Mouse (Mus musculus): Measurements from ENCODE around the gene Noct. TPM values are rescaled to one million over a fixed set of nuclear protein-coding genes. Genes with fewer than 3 reads are reported as not detected.

Noct gene
- polyA plus RNA-seq, 1 experiment from 2014 or later: 4.2 TPM

DNA sequence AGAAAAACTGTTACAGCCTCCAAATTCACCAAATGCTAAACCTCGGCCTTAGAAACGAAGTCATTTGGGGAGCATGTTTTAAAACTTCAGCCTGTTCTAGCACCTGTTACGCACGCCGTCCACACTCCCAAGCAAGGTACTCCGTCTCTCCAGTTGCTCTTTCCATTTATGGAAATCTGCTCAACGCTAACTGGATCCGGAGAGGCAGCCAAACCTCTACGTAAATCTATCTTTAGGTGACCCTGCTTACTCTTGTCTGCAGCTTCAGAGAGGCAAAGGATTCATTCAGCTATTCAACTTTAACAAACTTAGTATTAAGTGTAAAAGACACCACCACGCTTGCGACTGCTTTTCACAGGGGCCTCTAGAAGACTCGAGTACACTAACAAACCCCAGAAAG is 44.2 kb downstream of the Noct start:
- Histone ChIP-seq H3K9me3 (ENCODE audit: low read length) (no peaks in the 10 kb centered on the region), H3K36me3 (ENCODE audit: insufficient read depth, low read length) (no peaks in the 10 kb centered on the region), H3K27me3 (replicated peaks; ENCODE audit: insufficient read depth, low read length) (no peaks in the 10 kb centered on the region), H3K9ac (replicated peaks; ENCODE audit: low read depth) (no peak overlapping the region), H3K4me3 (ENCODE audit: low read depth, low read length) (no peak overlapping the region), H3K4me1 (ENCODE audit: insufficient read depth, low read depth, low read length) (peaks cover 10% of the 10 kb centered on the region; the same call in 1 of the 2 replicates), H3K27ac (ENCODE audit: low read length) (no peak overlapping the region), H3K4me2 (replicated peaks; ENCODE audit: low read depth, low read length) (no peak overlapping the region)
- WGBS: 68% methylated on average over 12 of the region's 12 CpGs
- ATAC-seq: no peak
- no peak for TF ChIP-seq CTCF (IDR thresholded peaks at IDR 0.05)
- no peak for TF ChIP-seq EP300 (IDR thresholded peaks at IDR 0.05)
- DNase-seq (ENCODE audit: low spot score): no peak

DNA sequence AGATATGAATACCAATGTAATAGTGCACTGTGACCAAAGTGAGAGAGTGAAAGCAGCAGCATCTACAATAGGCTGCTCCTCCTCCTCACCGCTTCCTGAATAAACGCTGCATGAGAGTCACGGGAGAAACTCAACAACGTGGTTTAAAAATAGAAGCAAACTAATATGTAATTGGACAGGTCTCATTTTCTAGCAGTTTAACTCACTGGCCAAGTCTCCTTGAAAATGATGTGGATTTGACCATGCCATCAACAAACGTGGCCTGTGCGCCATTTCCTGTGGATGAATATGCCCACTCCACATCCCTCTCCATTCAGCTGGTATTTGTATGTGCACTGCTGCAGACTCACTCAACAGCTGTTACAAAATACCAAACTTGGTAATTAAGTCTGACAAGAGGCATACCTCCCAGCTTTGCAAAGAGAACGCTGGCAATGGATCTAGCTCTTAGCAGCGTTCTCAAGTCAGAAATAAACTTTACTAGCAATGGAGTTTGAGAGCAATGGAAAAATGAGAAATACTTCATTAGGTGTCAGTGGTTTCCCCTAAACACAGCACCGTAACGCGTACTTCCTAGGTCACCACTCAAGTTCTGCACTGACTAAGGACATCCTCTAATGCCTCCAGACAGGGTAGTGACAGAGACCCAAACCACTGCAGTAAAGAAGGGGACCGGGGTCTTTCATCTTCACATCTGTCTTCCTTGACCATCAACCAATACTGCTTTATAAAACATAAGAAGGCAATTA is 46.0 kb downstream of the Noct start:
- H3K9ac ChIP-seq (replicated peaks; ENCODE audit: low read depth): no peak overlapping the region
- DNase-seq (ENCODE audit: low spot score): peak; percentile 80
- no peaks in the 10 kb centered on the region for H3K9me3 ChIP-seq (ENCODE audit: low read length)
- TF ChIP-seq CTCF (IDR thresholded peaks at IDR 0.05) (no peak), EP300 (IDR thresholded peaks at IDR 0.05) (peak; percentile 76)
- peak overlapping the region; percentile 69 for H3K27ac ChIP-seq (ENCODE audit: low read length)
- no peaks in the 10 kb centered on the region for H3K27me3 ChIP-seq (replicated peaks; ENCODE audit: insufficient read depth, low read length)
- H3K36me3 ChIP-seq (ENCODE audit: insufficient read depth, low read length): no peaks in the 10 kb centered on the region
- 28% methylated on average over 12 of the region's 12 CpGs for WGBS
- ATAC-seq: peak; percentile 95
- peak overlapping the region; percentile 22; the same call in 1 of the 2 replicates for H3K4me2 ChIP-seq (replicated peaks; ENCODE audit: low read depth, low read length)
- H3K4me1 ChIP-seq (ENCODE audit: insufficient read depth, low read depth, low read length): peaks cover 14% of the 10 kb centered on the region; the same call in 1 of the 2 replicates
- H3K4me3 ChIP-seq (ENCODE audit: low read depth, low read length): no peak overlapping the region

DNA sequence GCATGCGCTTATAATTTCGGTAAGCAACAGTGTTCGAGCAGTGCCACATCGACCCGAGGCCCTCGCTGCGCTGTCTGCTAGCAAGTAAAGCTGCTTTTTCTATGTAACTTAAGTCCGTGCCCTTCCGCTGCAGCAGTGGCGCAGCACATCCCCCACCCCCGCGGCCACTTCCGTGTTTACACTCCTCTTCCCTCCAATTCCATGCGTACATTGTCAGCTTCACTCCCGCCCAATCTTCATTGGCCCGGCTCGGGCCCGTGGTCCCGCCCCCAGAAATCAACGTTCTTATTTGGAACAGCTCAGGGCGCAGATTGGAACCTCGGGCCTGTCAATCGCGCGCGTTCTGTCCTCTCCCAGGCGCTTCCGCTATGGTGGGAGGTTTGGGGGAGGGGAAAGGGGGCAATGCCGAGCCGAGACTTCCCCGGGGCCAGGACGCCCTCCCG is 51.7 kb downstream of the Noct start:
- Histone ChIP-seq H3K27me3 (replicated peaks; ENCODE audit: insufficient read depth, low read length) (no peaks in the 10 kb centered on the region), H3K9me3 (ENCODE audit: low read length) (no peaks in the 10 kb centered on the region), H3K4me1 (ENCODE audit: insufficient read depth, low read depth, low read length) (peaks cover 10% of the 10 kb centered on the region; the same call in 1 of the 2 replicates), H3K9ac (replicated peaks; ENCODE audit: low read depth) (peak overlapping the region; percentile 94), H3K4me3 (ENCODE audit: low read depth, low read length) (peak overlapping the region; percentile 99), H3K27ac (ENCODE audit: low read length) (peak overlapping the region; percentile 99), H3K36me3 (ENCODE audit: insufficient read depth, low read length) (no peaks in the 10 kb centered on the region), H3K4me2 (replicated peaks; ENCODE audit: low read depth, low read length) (peak overlapping the region; percentile 62)
- peak; percentile 73; the same call in 1 of the 2 replicates for TF ChIP-seq EP300 (IDR thresholded peaks at IDR 0.05)
- TF ChIP-seq CTCF (IDR thresholded peaks at IDR 0.05): no peak
- DNase-seq (ENCODE audit: low spot score): peak; percentile 100
- peak; percentile 96 for ATAC-seq
- WGBS: 0% methylated on average over 31 of the region's 33 CpGs

DNA sequence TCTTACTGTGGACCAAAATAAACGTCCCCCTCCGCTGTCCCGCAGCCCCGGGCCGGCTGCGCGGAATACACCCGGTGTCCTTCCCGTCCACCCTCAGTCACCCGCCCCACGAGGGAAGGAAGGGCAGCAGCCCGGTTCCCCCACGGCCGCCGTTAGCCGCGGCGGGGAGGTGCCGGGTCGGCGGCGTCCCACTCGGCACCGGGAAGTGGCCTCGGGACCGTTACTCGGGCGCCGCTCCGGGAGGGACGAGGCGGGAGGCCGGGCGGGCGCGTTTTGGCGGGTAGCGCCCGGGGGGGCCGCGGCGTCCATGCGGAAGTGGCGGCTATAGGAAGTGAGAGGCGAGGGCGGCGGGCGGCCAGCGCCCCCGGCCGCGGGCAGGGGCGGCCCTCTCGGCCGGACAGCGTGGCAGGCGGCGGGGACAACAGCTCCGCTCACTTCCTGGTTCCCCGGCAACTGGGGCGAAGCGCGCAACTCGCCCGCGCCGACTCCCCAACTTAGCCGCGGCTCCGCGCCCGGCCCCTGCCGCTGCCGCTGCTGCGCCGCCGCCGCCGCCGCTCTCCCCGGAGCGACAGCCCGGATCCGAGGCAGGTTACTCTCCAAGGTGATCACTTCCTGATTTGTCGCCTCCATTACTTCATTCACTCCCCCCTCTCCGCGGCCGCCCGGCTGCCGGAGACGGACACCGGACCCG is 52.3 kb downstream of the Noct start:
- Histone ChIP-seq H3K4me1 (ENCODE audit: insufficient read depth, low read depth, low read length) (peaks cover 7% of the 10 kb centered on the region; the same call in 1 of the 2 replicates), H3K27me3 (replicated peaks; ENCODE audit: insufficient read depth, low read length) (no peaks in the 10 kb centered on the region), H3K4me2 (replicated peaks; ENCODE audit: low read depth, low read length) (peak overlapping the region; percentile 62), H3K4me3 (ENCODE audit: low read depth, low read length) (peak overlapping the region; percentile 99), H3K36me3 (ENCODE audit: insufficient read depth, low read length) (no peaks in the 10 kb centered on the region), H3K9ac (replicated peaks; ENCODE audit: low read depth) (peak overlapping the region; percentile 94), H3K9me3 (ENCODE audit: low read length) (no peaks in the 10 kb centered on the region), H3K27ac (ENCODE audit: low read length) (peak overlapping the region; percentile 99)
- ATAC-seq: peak; percentile 47
- WGBS: under 1% methylated on average over 45 of the region's 93 CpGs
- peak; percentile 70 for DNase-seq (ENCODE audit: low spot score)
- no peak for TF ChIP-seq CTCF (IDR thresholded peaks at IDR 0.05)
- no peak for TF ChIP-seq EP300 (IDR thresholded peaks at IDR 0.05)

DNA sequence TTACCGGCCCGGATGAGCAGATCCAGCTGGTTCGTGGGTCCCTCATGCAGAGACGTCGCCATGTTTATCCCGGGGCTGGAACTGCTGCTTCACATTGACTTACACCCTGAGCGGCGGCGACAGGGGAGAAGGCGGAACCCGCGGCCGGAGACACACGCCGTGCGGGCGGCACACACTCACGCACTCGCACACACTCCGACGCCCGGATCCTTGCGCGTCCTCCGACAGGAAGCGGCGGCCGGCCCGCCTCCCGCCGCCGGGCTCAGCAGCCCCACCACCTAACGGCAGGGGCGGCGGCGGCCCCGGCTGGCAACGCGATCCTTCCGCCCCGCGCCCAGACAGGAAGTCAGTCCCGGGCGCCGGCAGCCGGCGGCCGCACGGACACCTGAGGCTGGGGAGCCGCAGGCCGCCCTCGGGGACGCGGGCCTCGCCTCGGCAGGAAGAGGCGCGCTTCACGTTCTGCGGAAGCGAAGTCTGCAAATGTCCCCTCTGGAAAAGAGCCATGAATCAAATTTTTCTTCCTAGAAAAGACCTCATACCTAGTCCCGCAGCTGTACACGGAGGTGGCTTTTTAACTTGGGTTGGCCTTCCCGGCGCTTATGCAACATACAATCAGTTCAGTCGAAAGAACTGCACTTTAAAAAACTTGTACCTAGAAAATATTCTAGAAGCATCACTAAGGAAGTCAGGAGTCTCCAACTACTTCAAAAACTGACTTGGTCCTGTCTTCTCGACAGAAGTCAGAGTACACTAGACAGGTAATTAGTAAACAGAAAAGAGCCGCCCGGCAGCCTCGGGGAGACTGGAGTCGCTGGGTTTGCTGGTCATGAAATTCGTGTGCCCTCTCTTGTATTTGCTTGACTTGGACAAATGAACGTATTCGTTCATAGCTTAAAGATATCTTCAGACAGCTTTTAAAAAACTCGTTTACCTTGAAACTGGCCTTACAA is 53.2 kb downstream of the Noct start:
- Histone ChIP-seq H3K4me3 (ENCODE audit: low read depth, low read length) (peak overlapping the region; percentile 99), H3K27me3 (replicated peaks; ENCODE audit: insufficient read depth, low read length) (no peaks in the 10 kb centered on the region), H3K9me3 (ENCODE audit: low read length) (no peaks in the 10 kb centered on the region), H3K4me1 (ENCODE audit: insufficient read depth, low read depth, low read length) (peaks cover 7% of the 10 kb centered on the region; the same call in 1 of the 2 replicates), H3K36me3 (ENCODE audit: insufficient read depth, low read length) (no peaks in the 10 kb centered on the region), H3K27ac (ENCODE audit: low read length) (peak overlapping the region; percentile 99), H3K4me2 (replicated peaks; ENCODE audit: low read depth, low read length) (peak overlapping the region; percentile 62), H3K9ac (replicated peaks; ENCODE audit: low read depth) (peak overlapping the region; percentile 94)
- ATAC-seq (peak; percentile 73), DNase-seq (ENCODE audit: low spot score) (peak; percentile 92)
- TF ChIP-seq EP300 (IDR thresholded peaks at IDR 0.05): no peak
- peak; percentile 30; the same call in 1 of the 2 replicates for TF ChIP-seq CTCF (IDR thresholded peaks at IDR 0.05)
- under 1% methylated on average over 70 of the region's 75 CpGs for WGBS

Data from lung, postnatal 0 days (tissue).